Mouse (Mus musculus): ENCODE measurements around the gene Plekha4. TPM values are rescaled to one million over a fixed set of nuclear protein-coding genes. Genes with fewer than 3 reads are reported as not detected.

Plekha4 gene
- total and polyA plus RNA-seq, 2 experiments from 2014 or later = 1.6 to 2.1 TPM

- H3K4me2 ChIP-seq (ENCODE audit: low read depth, low read length, poor library complexity, severe bottlenecking) = no peak overlapping the region
- DNase-seq (ENCODE audit: low spot score) (no peak), ATAC-seq (ENCODE audit: low FRiP score) (no peak)
- WGBS = 82% methylated on average over 2 of the region's 2 CpGs
- no peak overlapping the region for H3K9ac ChIP-seq (replicated peaks; ENCODE audit: low read length, poor library complexity, severe bottlenecking)
- no peaks in the 10 kb centered on the region for H3K27me3 ChIP-seq (ENCODE audit: insufficient read depth, low read length)
- TF ChIP-seq CTCF (IDR thresholded peaks at IDR 0.05) = no peak
- no peaks in the 10 kb centered on the region for H3K9me3 ChIP-seq (ENCODE audit: low read length)
- no peak overlapping the region for H3K27ac ChIP-seq (ENCODE audit: low read depth, low read length)
- H3K4me3 ChIP-seq (ENCODE audit: low read depth, low read length) = no peak overlapping the region
- peaks cover 3% of the 10 kb centered on the region; the same call in 1 of the 2 replicates for H3K4me1 ChIP-seq (ENCODE audit: insufficient read depth, low read length)
- H3K36me3 ChIP-seq (ENCODE audit: insufficient read depth, low read length) = no peaks in the 10 kb centered on the region
Measured at GRCm38 (mm10) chr7:45564811-45565210, 38.7 kb downstream of the Plekha4 start.

- Histone ChIP-seq H3K4me1 (ENCODE audit: insufficient read depth, low read length) (peaks cover 3% of the 10 kb centered on the region; the same call in 1 of the 2 replicates), H3K27me3 (ENCODE audit: insufficient read depth, low read length) (no peaks in the 10 kb centered on the region), H3K9me3 (ENCODE audit: low read length) (no peaks in the 10 kb centered on the region), H3K4me3 (ENCODE audit: low read depth, low read length) (no peak overlapping the region), H3K36me3 (ENCODE audit: insufficient read depth, low read length) (no peaks in the 10 kb centered on the region), H3K9ac (replicated peaks; ENCODE audit: low read length, poor library complexity, severe bottlenecking) (no peak overlapping the region), H3K4me2 (ENCODE audit: low read depth, low read length, poor library complexity, severe bottlenecking) (no peak overlapping the region), H3K27ac (ENCODE audit: low read depth, low read length) (no peak overlapping the region)
- WGBS = 86% methylated on average over 9 of the region's 9 CpGs
- DNase-seq (ENCODE audit: low spot score) = no peak
- ATAC-seq (ENCODE audit: low FRiP score) = no peak
- no peak for TF ChIP-seq CTCF (IDR thresholded peaks at IDR 0.05)
Measured at GRCm38 (mm10) chr7:45565446-45565845, 39.3 kb downstream of the Plekha4 start.

DNA sequence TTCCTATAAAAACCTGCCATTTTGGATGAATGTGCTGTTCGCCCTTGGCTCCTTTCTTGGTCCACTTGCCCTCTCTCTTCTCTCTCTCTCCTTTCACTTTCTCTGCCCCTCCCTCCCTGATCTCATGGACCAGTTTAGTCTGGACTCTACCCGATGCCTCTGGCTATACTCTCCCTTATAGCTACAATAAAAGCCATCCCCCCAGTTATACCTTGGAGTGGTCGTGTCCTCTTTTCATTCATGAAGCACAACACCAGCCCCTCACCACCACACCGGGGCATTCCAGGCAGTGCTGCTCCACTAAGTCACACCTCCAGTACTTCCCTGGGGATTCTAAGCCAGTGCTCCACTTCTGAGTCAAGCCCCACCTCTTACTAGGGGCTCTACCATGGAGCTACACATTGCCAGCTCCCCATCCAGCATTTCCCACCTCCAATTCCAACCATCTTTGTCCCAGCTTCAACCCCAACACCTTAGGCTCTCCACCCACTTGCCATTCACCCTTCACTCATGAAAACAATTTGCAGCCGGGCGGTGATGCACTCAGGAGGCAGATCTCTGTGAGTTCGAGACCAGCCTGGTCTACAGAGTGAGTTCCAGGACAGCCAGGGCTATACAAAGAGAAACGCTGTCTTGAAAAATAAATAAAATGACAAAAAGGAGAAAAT, 41.1 kb downstream of the Plekha4 start:
- peak overlapping the region; percentile 67; the same call in 1 of the 2 replicates for H3K27ac ChIP-seq (ENCODE audit: low read depth, low read length)
- H3K4me3 ChIP-seq (ENCODE audit: low read depth, low read length) = no peak overlapping the region; the same call in 1 of the 2 replicates
- ATAC-seq (ENCODE audit: low FRiP score) (no peak), DNase-seq (ENCODE audit: low spot score) (no peak)
- no peak for TF ChIP-seq CTCF (IDR thresholded peaks at IDR 0.05)
- H3K9me3 ChIP-seq (ENCODE audit: low read length) = no peaks in the 10 kb centered on the region
- peaks cover 6% of the 10 kb centered on the region; the same call in 1 of the 2 replicates for H3K4me1 ChIP-seq (ENCODE audit: insufficient read depth, low read length)
- no peaks in the 10 kb centered on the region for H3K36me3 ChIP-seq (ENCODE audit: insufficient read depth, low read length)
- peak overlapping the region; percentile 79; the same call in 1 of the 2 replicates for H3K4me2 ChIP-seq (ENCODE audit: low read depth, low read length, poor library complexity, severe bottlenecking)
- H3K9ac ChIP-seq (replicated peaks; ENCODE audit: low read length, poor library complexity, severe bottlenecking) = no peak overlapping the region
- H3K27me3 ChIP-seq (ENCODE audit: insufficient read depth, low read length) = no peaks in the 10 kb centered on the region
- 75% methylated on average over 8 of the region's 8 CpGs for WGBS

- 1% methylated on average over 24 of the region's 24 CpGs for WGBS
- Histone ChIP-seq H3K27me3 (ENCODE audit: insufficient read depth, low read length) (no peaks in the 10 kb centered on the region), H3K27ac (ENCODE audit: low read depth, low read length) (peak overlapping the region; percentile 67), H3K9ac (replicated peaks; ENCODE audit: low read length, poor library complexity, severe bottlenecking) (0 out of 2 replicates have a peak overlapping the region, but pooled peaks have one; percentile 13), H3K4me2 (ENCODE audit: low read depth, low read length, poor library complexity, severe bottlenecking) (peak overlapping the region; percentile 79), H3K4me1 (ENCODE audit: insufficient read depth, low read length) (peaks cover 6% of the 10 kb centered on the region; the same call in 1 of the 2 replicates), H3K36me3 (ENCODE audit: insufficient read depth, low read length) (no peaks in the 10 kb centered on the region), H3K9me3 (ENCODE audit: low read length) (no peaks in the 10 kb centered on the region), H3K4me3 (ENCODE audit: low read depth, low read length) (peak overlapping the region; percentile 44)
- ATAC-seq (ENCODE audit: low FRiP score) = peak; percentile 94
- TF ChIP-seq CTCF (IDR thresholded peaks at IDR 0.05) = peak; percentile 12; the same call in 1 of the 2 replicates
- DNase-seq (ENCODE audit: low spot score) = peak; percentile 94
Measured at GRCm38 (mm10) chr7:45567780-45568516, 41.8 kb downstream of the Plekha4 start.

GRCm38 (mm10) chr7:45568601-45569473, 42.7 kb downstream of the Plekha4 start:
- ATAC-seq (ENCODE audit: low FRiP score) = no peak
- H3K9me3 ChIP-seq (ENCODE audit: low read length) = no peaks in the 10 kb centered on the region

More at GRCm38 (mm10) chr7:45568601-45569473, 42.7 kb downstream of the Plekha4 start:
- Histone ChIP-seq H3K36me3 (ENCODE audit: insufficient read depth, low read length) (no peaks in the 10 kb centered on the region), H3K9ac (replicated peaks; ENCODE audit: low read length, poor library complexity, severe bottlenecking) (0 out of 2 replicates have a peak overlapping the region, but pooled peaks have one; percentile 13), H3K4me3 (ENCODE audit: low read depth, low read length) (peak overlapping the region; percentile 44), H3K4me2 (ENCODE audit: low read depth, low read length, poor library complexity, severe bottlenecking) (peak overlapping the region; percentile 79), H3K4me1 (ENCODE audit: insufficient read depth, low read length) (peaks cover 6% of the 10 kb centered on the region; the same call in 1 of the 2 replicates), H3K27ac (ENCODE audit: low read depth, low read length) (peak overlapping the region; percentile 59), H3K27me3 (ENCODE audit: insufficient read depth, low read length) (no peaks in the 10 kb centered on the region)
- no peak for TF ChIP-seq CTCF (IDR thresholded peaks at IDR 0.05)
- WGBS = 81% methylated on average over 10 of the region's 10 CpGs
- no peak for DNase-seq (ENCODE audit: low spot score)

Measured in midbrain, postnatal 0 days (tissue).